Mouse (Mus musculus) embryonic facial prominence, embryonic 14.5 days (tissue): Measurements from ENCODE around the gene Ubtf. TPM values are rescaled to one million over a fixed set of nuclear protein-coding genes. Genes with fewer than 3 reads are reported as not detected.

Experiments
- ATAC-seq: fragments of 200-750 bp; cut with Nextera tagmentation; 2 replicates; pipeline ENCODE4 v1.8.0; 2017; ENCODE audit warnings: low read depth, moderate number of reproducible peaks, moderate TSS enrichment
- DNase-seq: peaks from one replicate; pipeline ENCODE4 v3.0.0-alpha.2; 2015; ENCODE audit warnings: low spot score
- H3K27ac ChIP-seq: fragments of 300-500 bp; sonication (generic); replicated peaks from 2 replicates; pipeline ENCODE4 v1.5.1; 2014; ENCODE audit warnings: low read depth, mild to moderate bottlenecking, low read length, moderate library complexity
- H3K27me3 ChIP-seq: fragments of 300-500 bp; sonication (generic); replicated peaks from 2 replicates; pipeline ENCODE4 v1.6.1; 2014; ENCODE audit warnings: low read length; ENCODE audit not compliant: control insufficient read depth, insufficient read depth
- H3K36me3 ChIP-seq: fragments of 300-500 bp; sonication (generic); 2 replicates; pipeline ENCODE4 v1.6.1; 2014; ENCODE audit warnings: low read length, mixed read lengths; ENCODE audit not compliant: control insufficient read depth, insufficient read depth
- H3K4me1 ChIP-seq: fragments of 300-500 bp; sonication (generic); 2 replicates; pipeline ENCODE4 v1.6.1; 2014; ENCODE audit warnings: antibody characterized with exemption, low read length; ENCODE audit not compliant: control insufficient read depth, insufficient read depth
- H3K4me2 ChIP-seq: fragments of 300-500 bp; sonication (generic); 2 replicates; pipeline ENCODE4 v1.6.1; 2014; ENCODE audit warnings: low read depth, mild to moderate bottlenecking, low read length, moderate library complexity, mixed read lengths
- H3K4me3 ChIP-seq: fragments of 300-500 bp; sonication (generic); 2 replicates; pipeline ENCODE4 v1.5.1; 2014; ENCODE audit warnings: low read depth, mild to moderate bottlenecking, low read length
- H3K9ac ChIP-seq: fragments of 300-500 bp; sonication (generic); 2 replicates; pipeline ENCODE4 v1.6.1; 2014; ENCODE audit warnings: low read depth, mild to moderate bottlenecking, low read length, moderate library complexity, mixed read lengths
- H3K9me3 ChIP-seq: fragments of 300-500 bp; sonication (generic); 2 replicates; pipeline ENCODE4 v1.6.1; 2016; ENCODE audit warnings: low read length; ENCODE audit not compliant: control insufficient read depth
- WGBS: fragments of 180-500 bp; shearing (Covaris S2); extraction: QIAGEN DNeasy Blood & Tissue Kit; methylation state at CpG from one replicate; pipeline ENCODE4 v1.1.7; 2014; 5-methylcytosine and 5-hydroxymethylcytosine counted together
- polyA plus RNA-seq: library from polyadenylated mRNA; unstranded; fragments of >200 nt; fragmentation: Nextera tagmentation; extraction: Ambion mirVana; gene quantifications from 2 replicates; pipeline ENCODE4 v1.2.1, GENCODE M21; 2014

Ubtf gene
- polyA plus RNA-seq, 1 experiment from 2014 or later, result 73.3 TPM

DNA sequence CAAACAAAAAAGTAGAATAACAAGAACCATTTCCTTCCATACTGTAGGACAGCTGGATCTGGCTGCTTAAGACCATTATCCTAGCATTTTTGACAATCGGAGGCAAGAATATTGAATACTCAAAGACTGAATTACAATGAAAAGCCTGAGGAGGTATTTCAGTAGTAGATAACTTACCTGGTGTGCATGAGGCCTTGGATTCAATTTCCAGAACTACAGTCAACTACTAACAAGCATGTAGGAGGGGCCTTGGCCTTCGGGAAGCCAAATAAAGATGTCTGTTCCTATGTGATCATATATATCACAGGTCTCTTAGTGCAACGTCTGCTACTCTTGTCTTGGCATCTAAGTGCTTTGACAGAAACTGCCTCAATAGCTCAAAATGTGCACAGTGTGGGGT lies 10.5 kb upstream of the Ubtf start:
- ATAC-seq (no peak), DNase-seq (no peak)
- Histone ChIP-seq H3K4me2 (no peak overlapping the region), H3K4me3 (no peak overlapping the region), H3K36me3 (no peaks in the 10 kb centered on the region), H3K4me1 (no peaks in the 10 kb centered on the region), H3K9me3 (no peaks in the 10 kb centered on the region), H3K27me3 (no peaks in the 10 kb centered on the region), H3K27ac (no peak overlapping the region), H3K9ac (no peak overlapping the region)
- WGBS, result 70% methylated on average over 3 of the region's 3 CpGs

DNA sequence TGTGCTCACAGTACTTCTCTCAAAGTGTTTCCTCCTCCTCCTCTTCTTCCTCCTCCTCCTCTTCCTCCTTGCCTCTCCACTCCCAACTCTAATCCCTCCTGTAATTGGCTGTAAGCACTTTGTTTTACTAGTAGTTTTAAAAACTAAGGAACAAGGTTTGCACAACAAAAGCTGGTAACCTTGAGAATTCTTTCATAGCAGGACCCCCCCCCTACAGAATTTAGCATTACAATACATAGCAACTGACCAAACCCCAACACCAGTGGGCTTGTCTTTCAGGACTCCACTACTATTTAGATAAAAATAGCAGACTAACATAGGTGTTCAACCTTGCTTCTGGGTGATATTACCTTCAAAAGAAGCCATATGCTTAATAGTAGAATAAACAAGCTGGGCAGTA lies 10.0 kb upstream of the Ubtf start:
- DNase-seq, result no peak
- ATAC-seq, result no peak
- H3K36me3 ChIP-seq, result no peaks in the 10 kb centered on the region
- no peaks in the 10 kb centered on the region for H3K9me3 ChIP-seq
- no peaks in the 10 kb centered on the region for H3K27me3 ChIP-seq
- no peak overlapping the region for H3K9ac ChIP-seq
- H3K4me1 ChIP-seq, result no peaks in the 10 kb centered on the region
- no peak overlapping the region for H3K4me2 ChIP-seq
- H3K4me3 ChIP-seq, result no peak overlapping the region
- no peak overlapping the region for H3K27ac ChIP-seq

DNA sequence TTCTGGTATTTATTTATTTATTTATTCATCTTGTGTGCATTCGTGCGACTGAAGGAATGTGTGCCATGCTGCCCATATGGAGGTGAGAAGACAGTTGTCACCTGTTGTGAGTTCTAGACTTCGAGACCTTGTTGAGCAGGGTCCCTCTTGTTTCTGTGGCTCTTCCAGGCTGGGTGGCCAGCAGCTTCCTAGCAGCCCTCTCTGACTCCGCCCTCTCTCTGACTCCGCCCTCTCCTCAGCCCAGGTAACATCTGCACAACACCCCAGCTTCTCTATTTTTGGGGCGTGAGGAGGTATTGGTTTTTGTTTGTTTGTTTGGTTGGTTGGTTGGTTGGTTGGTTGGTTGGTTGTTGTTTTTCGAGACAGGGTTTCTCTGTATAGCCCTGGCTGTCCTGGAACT lies 8.3 kb upstream of the Ubtf start:
- Histone ChIP-seq H3K9ac (no peak overlapping the region), H3K4me1 (no peaks in the 10 kb centered on the region), H3K36me3 (no peaks in the 10 kb centered on the region), H3K27me3 (no peaks in the 10 kb centered on the region), H3K9me3 (no peaks in the 10 kb centered on the region), H3K27ac (no peak overlapping the region), H3K4me3 (no peak overlapping the region), H3K4me2 (no peak overlapping the region)
- 86% methylated on average over 7 of the region's 7 CpGs for WGBS
- DNase-seq (no peak), ATAC-seq (no peak)

DNA sequence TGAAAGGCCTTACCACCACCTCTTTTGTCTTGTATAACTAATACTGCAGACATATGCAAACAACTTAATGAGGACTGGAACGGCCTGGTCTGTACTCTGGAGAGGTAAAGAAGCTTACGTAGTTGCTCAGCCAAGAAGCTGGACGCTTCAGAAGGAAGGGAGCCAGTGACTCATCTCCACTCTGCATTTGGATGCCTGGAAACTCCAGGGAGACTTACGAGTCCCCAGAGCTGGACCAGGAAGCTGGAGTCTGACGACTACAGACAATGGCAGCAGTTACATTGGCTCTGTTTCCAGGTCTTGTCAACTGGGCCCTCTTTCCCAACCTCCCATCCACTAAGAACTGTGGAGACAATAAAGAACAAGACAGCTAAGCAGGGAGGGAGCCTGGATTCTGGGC lies 7.7 kb upstream of the Ubtf start:
- no peak for ATAC-seq
- no peaks in the 10 kb centered on the region for H3K4me1 ChIP-seq
- DNase-seq, result no peak
- no peaks in the 10 kb centered on the region for H3K27me3 ChIP-seq
- no peaks in the 10 kb centered on the region for H3K9me3 ChIP-seq
- WGBS, result 59% methylated on average over 5 of the region's 5 CpGs
- H3K4me3 ChIP-seq, result no peak overlapping the region
- no peaks in the 10 kb centered on the region for H3K36me3 ChIP-seq
- no peak overlapping the region for H3K9ac ChIP-seq
- H3K4me2 ChIP-seq, result no peak overlapping the region
- H3K27ac ChIP-seq, result no peak overlapping the region

DNA sequence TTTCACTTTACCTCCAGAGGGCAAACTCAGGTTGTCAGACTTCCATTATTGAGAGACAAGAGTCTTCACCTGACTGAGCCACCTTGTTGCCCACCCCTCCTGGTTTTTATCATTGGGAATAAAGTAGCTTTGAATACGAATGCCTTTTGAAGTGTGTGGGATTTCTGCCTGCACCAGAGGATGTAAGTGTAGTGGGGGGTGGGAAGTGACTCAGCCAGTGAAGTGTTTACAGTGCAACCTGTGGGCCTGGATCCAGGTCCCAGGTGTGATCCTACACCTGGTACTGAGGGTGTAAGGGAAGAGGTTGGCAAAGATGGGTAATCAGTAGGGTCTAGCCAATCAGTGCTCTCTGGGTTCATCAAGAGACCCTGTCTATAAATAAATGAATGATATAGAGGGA lies 4.0 kb upstream of the Ubtf start:
- no peak overlapping the region for H3K9ac ChIP-seq
- DNase-seq (no peak), ATAC-seq (no peak)
- H3K4me3 ChIP-seq, result no peak overlapping the region
- WGBS, result 79% methylated on average over 1 of the region's 1 CpGs
- H3K36me3 ChIP-seq, result no peaks in the 10 kb centered on the region
- no peaks in the 10 kb centered on the region for H3K27me3 ChIP-seq
- no peaks in the 10 kb centered on the region for H3K9me3 ChIP-seq
- H3K4me2 ChIP-seq, result no peak overlapping the region
- no peak overlapping the region for H3K27ac ChIP-seq
- 0 out of 2 replicates have a peak, but pooled peaks cover 3% of the 10 kb centered on the region for H3K4me1 ChIP-seq

DNA sequence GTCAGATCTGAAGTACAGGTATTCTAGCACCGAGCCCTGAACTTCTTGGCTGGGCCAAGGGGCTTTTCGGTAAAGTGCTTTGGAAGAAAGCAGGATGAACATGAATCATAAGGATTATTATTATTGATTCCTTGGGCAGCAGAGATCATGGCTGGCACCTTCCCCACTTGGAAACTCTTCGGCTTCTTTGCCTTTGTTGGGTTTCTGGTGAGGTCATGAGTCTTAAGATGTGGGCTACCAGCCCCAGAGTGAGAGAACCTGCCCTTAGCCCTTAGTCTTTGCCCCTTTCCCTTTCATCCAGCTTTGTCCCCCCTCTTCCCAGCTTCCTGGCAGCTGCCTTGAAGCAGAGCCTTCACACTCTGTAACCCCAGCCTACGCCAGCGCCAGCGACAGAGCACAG lies 2.4 kb upstream of the Ubtf start:
- ATAC-seq, result no peak
- H3K9me3 ChIP-seq, result no peaks in the 10 kb centered on the region
- H3K9ac ChIP-seq, result no peak overlapping the region
- H3K36me3 ChIP-seq, result no peaks in the 10 kb centered on the region
- no peak overlapping the region for H3K4me2 ChIP-seq
- H3K4me1 ChIP-seq, result 0 out of 2 replicates have a peak, but pooled peaks cover 3% of the 10 kb centered on the region
- no peaks in the 10 kb centered on the region for H3K27me3 ChIP-seq
- DNase-seq, result no peak
- H3K27ac ChIP-seq, result no peak overlapping the region
- 77% methylated on average over 6 of the region's 6 CpGs for WGBS
- no peak overlapping the region for H3K4me3 ChIP-seq

DNA sequence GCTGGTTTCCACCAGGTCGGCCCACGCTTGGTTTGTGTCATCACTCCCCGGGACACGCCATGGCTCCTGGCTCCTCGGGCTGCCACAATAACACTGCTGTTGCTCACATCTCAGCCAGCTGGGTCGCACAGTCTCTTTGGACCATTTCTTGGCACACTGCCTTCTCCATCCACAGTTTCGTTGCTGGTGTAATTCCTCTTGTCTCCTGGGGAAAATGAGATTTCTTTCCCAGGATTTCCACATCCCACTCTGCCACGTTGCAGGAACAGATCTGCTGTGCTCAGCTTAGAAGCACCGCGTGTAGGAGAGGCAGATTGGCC lies 1.1 kb upstream of the Ubtf start:
- Histone ChIP-seq H3K4me1 (peaks cover 7% of the 10 kb centered on the region), H3K9ac (peak overlapping the region; percentile 100), H3K36me3 (peaks cover 3% of the 10 kb centered on the region; the same call in 1 of the 2 replicates), H3K27me3 (no peaks in the 10 kb centered on the region), H3K27ac (peak overlapping the region; percentile 98), H3K4me3 (peak overlapping the region; percentile 86), H3K9me3 (no peaks in the 10 kb centered on the region), H3K4me2 (peak overlapping the region; percentile 64)
- ATAC-seq, result no peak
- WGBS, result 17% methylated on average over 10 of the region's 10 CpGs
- peak; percentile 86 for DNase-seq

DNA sequence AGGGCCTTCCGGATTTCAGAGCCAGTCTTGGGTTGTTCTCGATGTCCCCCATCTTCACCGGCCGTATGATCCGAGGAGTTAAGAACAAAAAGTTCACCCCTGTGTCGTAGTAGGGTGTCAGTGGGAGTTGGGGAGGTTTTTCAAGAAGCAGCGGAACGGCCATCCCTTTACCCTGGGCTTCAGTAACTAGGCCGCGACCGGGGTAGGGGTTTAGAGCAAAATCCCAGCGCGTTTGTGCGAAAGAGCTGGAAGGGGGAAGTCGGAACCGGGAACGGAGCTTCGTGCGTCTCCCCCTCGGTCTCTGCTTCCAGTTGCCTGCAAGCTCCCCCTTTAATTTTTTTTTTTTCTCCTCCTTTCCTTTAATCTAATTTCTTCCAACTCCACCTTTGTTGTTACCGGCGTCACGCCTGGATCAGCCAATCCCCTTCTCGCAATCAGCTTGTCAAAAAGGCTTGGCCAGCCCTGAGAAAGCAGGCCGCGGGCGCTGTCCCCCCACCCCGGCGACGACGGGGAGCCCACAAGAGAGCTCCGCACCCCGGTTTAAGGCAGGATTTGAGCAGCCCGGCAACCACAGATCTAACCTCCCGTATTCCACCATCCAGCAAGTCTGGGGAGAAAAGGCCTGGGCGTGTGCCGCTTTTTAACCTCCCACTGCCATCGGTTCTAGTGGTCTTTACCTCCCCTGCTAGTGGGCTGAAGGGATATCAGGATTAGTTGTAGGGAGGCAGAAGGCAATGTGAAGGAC lies 571 bp upstream of the Ubtf start:
- H3K4me3 ChIP-seq, result peak overlapping the region; percentile 86
- peak overlapping the region; percentile 98 for H3K27ac ChIP-seq
- no peaks in the 10 kb centered on the region for H3K9me3 ChIP-seq
- H3K27me3 ChIP-seq, result no peaks in the 10 kb centered on the region
- H3K4me1 ChIP-seq, result peaks cover 9% of the 10 kb centered on the region
- DNase-seq (peak; percentile 95), ATAC-seq (peak; percentile 27; the same call in 1 of the 2 replicates)
- H3K4me2 ChIP-seq, result peak overlapping the region; percentile 64
- peak overlapping the region; percentile 100 for H3K9ac ChIP-seq
- H3K36me3 ChIP-seq, result peaks cover 8% of the 10 kb centered on the region
- WGBS, result under 1% methylated on average over 35 of the region's 38 CpGs
